Mouse (Mus musculus) liver, embryonic 16.5 days (tissue): Measurements from ENCODE around the gene Gm26938. TPM values are rescaled to one million over a fixed set of nuclear protein-coding genes. Genes with fewer than 3 reads are reported as not detected.

Experiments
- ATAC-seq: fragments of 200-750 bp; cut with Nextera tagmentation; 2 replicates; pipeline ENCODE4 v1.8.0; 2017; ENCODE audit warnings: low read depth, mild to moderate bottlenecking, moderate number of reproducible peaks, moderate library complexity
- H3K27ac ChIP-seq: fragments of 300-500 bp; sonication (generic); 2 replicates; pipeline ENCODE4 v1.5.1; 2014; ENCODE audit warnings: mild to moderate bottlenecking, low read length
- H3K27me3 ChIP-seq: fragments of 300-500 bp; sonication (generic); 2 replicates; pipeline ENCODE4 v1.6.1; 2014; ENCODE audit warnings: low read depth, low read length, mixed read lengths; ENCODE audit not compliant: control insufficient read depth, insufficient read depth
- H3K36me3 ChIP-seq: fragments of 300-500 bp; sonication (generic); 2 replicates; pipeline ENCODE4 v1.6.1; 2014; ENCODE audit warnings: mild to moderate bottlenecking; ENCODE audit not compliant: control insufficient read depth, insufficient read depth
- H3K4me1 ChIP-seq: fragments of 300-500 bp; sonication (generic); 2 replicates; pipeline ENCODE4 v1.6.1; 2014; ENCODE audit warnings: low read depth, low read length, mixed read lengths; ENCODE audit not compliant: control insufficient read depth
- H3K4me2 ChIP-seq: fragments of 300-500 bp; sonication (generic); 2 replicates; pipeline ENCODE4 v1.6.1; 2014; ENCODE audit warnings: low read depth, low read length, mixed read lengths
- H3K4me3 ChIP-seq: fragments of 300-500 bp; sonication (generic); 2 replicates; pipeline ENCODE4 v1.5.1; 2014; ENCODE audit warnings: low read depth, mild to moderate bottlenecking, low read length
- H3K9ac ChIP-seq: fragments of 300-500 bp; sonication (generic); 2 replicates; pipeline ENCODE4 v1.6.1; 2014; ENCODE audit warnings: low read depth, low read length
- H3K9me3 ChIP-seq: fragments of 300-500 bp; sonication (generic); replicated peaks from 2 replicates; pipeline ENCODE4 v1.6.1; 2016; ENCODE audit warnings: low read length; ENCODE audit not compliant: control insufficient read depth
- WGBS: fragments of 180-500 bp; shearing (Covaris S2); extraction: QIAGEN DNeasy Blood & Tissue Kit; methylation state at CpG from one replicate; pipeline ENCODE4 v1.1.7; 2014; ENCODE audit not compliant: insufficient replicate concordance; 5-methylcytosine and 5-hydroxymethylcytosine counted together
- polyA plus RNA-seq: library from polyadenylated mRNA; unstranded; fragments of >200 nt; fragmentation: Nextera tagmentation; extraction: Ambion mirVana; gene quantifications from 2 replicates; pipeline ENCODE4 v1.2.1, GENCODE M21; 2015

Gm26938 gene
- polyA plus RNA-seq, 1 experiment from 2014 or later: 0.14 TPM

DNA sequence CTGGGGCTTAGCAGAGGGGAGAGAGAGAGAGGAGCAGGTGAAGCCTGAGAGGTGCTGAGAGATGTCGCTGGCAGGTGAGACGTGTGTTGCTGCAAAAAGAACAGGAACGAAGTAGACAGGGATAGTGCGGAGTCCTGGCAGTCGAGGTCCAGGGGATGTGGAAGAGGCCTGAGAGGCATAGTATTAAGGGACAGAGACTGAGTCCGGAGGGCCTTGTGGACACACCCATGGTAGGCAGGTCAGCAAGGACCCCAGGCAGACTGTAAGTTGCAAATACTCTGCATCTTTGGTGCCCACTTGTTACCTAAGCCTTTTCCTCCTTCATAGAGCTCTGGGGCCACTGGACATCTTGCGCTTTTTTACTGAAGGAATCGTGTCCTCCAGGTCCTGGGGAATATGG is 25.0 kb downstream of the Gm26938 start:
- ATAC-seq: no peak
- Histone ChIP-seq H3K4me2 (no peak overlapping the region), H3K36me3 (peaks cover 48% of the 10 kb centered on the region), H3K27me3 (no peaks in the 10 kb centered on the region), H3K27ac (peak overlapping the region; percentile 42; the same call in 1 of the 2 replicates), H3K4me3 (no peak overlapping the region), H3K4me1 (peaks cover 61% of the 10 kb centered on the region), H3K9ac (no peak overlapping the region), H3K9me3 (no peaks in the 10 kb centered on the region)
- WGBS: 90% methylated on average over 8 of the region's 8 CpGs

DNA sequence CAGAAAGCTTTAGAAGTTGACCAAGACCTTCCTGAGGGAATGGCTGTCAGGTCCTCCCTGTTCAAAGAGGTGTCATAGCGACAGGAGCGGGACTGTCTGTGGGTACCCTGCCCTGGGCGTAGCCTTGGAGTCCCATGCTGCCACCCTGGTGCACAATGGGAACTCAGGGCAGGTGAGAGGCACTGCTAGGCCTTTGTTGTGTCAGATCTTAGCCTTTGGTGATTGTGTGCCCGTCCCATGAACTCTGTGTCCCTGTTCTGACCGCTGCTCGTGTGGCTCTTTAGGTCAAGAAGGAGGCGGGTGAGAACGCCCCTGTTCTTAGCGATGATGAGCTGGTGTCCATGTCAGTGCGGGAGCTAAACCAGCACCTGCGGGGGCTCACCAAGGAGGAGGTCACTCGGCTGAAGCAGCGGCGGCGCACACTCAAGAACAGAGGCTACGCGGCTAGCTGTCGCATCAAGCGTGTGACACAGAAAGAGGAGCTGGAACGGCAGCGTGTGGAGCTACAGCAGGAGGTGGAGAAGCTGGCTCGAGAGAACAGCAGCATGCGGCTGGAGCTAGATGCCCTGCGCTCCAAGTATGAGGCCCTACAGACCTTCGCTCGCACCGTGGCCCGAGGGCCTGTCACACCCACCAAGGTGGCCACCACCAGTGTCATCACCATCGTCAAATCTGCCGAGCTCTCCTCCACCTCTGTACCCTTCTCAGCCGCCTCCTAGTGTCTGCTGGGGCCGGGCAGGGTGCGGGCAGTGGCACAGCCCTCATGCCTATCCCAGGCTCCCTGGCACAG is 26.2 kb downstream of the Gm26938 start:
- ATAC-seq: no peak
- Histone ChIP-seq H3K9ac (no peak overlapping the region), H3K4me2 (no peak overlapping the region), H3K4me1 (peaks cover 61% of the 10 kb centered on the region), H3K9me3 (no peaks in the 10 kb centered on the region), H3K4me3 (no peak overlapping the region), H3K27me3 (no peaks in the 10 kb centered on the region), H3K36me3 (peaks cover 51% of the 10 kb centered on the region), H3K27ac (no peak overlapping the region)
- 92% methylated on average over 33 of the region's 33 CpGs for WGBS

DNA sequence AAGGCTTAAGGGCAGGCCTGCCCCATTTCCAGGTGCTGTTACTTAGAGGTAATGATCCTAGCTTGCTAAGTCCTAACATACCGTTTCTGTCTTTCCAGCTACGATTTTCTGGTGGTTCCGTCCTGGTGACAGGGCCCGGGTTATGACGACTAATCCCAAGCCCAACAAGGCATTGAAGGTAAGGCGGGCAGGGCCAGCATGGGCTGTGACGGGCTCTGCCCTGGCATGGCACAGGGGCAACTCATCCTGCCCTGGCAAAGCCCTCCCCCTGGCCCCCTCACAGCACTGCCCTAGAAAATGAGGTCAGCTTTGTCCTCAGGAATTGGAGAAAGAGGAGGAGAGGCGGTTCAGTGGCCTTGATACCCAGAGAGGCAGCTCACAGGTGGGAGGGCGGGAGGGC is 27.2 kb downstream of the Gm26938 start:
- Histone ChIP-seq H3K4me2 (no peak overlapping the region), H3K9me3 (no peaks in the 10 kb centered on the region), H3K4me3 (no peak overlapping the region), H3K36me3 (peaks cover 55% of the 10 kb centered on the region), H3K9ac (no peak overlapping the region), H3K4me1 (peaks cover 62% of the 10 kb centered on the region), H3K27me3 (no peaks in the 10 kb centered on the region), H3K27ac (no peak overlapping the region)
- ATAC-seq: no peak
- 92% methylated on average over 9 of the region's 9 CpGs for WGBS

DNA sequence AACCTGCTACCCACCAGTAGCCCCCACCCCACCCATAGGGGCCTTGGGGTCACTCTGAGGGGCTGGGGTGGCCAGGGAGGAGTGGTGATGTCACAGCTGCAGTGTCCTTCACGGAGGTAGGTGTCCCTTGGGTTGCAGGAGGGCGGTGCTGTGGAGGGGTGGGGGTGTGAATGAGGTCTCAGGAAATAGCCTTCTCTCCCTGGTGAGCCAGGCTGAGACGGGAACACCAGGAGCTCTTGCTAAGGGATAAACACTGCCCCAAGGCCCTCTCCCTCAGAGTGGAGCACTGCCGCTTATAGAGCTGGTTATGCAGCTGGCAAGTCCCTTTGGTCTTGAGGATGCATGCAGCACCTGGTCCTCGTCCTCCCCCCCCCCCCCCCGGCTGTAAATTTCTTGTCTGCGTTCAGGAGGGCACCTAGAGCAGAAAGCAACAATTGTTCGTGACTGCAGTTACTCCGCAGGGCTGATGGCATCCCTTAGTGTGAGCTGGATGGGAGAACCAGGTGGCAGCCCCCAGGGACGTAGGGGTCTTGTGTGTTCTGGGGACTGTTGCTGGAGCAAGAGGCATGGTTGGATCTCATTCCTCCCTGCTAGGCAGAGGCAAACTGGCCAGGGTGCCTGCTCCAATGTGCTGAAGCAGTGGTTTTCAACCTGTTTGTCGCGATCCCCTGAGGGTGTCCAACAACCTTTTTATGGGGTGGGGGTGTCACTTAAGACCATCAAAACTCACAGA is 27.9 kb downstream of the Gm26938 start:
- no peak overlapping the region for H3K4me3 ChIP-seq
- no peak overlapping the region for H3K27ac ChIP-seq
- peaks cover 62% of the 10 kb centered on the region for H3K4me1 ChIP-seq
- ATAC-seq: no peak
- H3K9me3 ChIP-seq: no peaks in the 10 kb centered on the region
- no peaks in the 10 kb centered on the region for H3K27me3 ChIP-seq
- H3K4me2 ChIP-seq: no peak overlapping the region
- H3K9ac ChIP-seq: no peak overlapping the region
- peaks cover 55% of the 10 kb centered on the region for H3K36me3 ChIP-seq
- 80% methylated on average over 12 of the region's 12 CpGs for WGBS

DNA sequence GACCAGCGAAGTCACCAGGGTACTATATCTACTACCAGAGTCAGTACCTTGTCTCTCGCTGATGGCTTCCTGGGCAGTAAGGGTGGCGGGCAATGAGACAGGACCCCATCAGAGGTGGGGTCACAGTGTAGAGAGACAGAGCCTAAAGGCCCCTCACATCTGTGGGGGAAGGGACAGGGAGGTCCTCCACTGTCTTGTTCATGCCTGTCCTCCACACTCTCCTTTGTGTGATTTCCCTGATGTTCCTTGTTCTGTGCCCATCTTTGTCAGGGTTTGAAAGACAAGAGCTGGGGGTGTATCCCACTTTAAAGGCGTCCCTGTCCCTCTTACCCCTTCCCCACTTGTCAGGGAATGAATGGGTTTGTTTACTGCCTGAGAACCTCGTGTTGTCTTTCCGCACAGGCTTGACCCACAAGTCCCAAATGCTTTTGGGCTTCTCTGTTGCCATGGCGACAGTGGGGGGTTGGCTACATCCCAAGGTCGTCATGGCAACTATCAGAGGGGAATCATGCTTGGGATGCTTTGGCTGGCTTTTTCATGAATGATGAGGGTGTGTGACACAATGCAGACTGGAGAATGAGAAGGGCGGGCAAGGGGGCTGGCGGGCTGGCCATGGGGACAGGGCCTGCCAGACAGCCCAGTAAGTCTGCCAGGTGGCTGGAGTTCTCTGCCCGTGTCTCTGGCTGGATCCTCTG is 28.6 kb downstream of the Gm26938 start:
- WGBS: 66% methylated on average over 11 of the region's 11 CpGs
- peaks cover 51% of the 10 kb centered on the region for H3K36me3 ChIP-seq

DNA sequence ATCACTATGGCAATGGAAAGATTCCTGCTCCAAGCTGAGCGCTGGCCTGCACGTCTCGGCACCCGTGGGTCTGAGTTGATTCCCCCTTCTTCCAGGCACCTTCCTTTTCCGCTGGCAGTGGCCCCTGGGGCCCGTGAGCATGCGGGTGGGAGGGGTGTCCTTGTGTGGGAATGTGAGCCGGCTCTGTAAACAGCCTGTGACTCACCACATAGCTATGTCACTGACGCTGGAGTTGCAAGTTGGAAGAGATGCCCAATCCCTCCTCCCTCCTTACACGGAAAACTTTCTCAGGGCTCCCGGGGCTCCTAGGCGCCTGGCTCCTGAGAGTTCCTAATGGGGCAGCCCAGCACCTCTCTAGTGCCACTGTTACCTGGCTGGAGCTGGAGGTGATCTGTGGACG is 29.3 kb downstream of the Gm26938 start:
- peaks cover 44% of the 10 kb centered on the region for H3K36me3 ChIP-seq
- peak overlapping the region; percentile 33; the same call in 1 of the 2 replicates for H3K27ac ChIP-seq
- H3K4me2 ChIP-seq: no peak overlapping the region
- 0 out of 2 replicates have a peak overlapping the region, but pooled peaks have one; percentile 6 for H3K4me3 ChIP-seq
- no peaks in the 10 kb centered on the region for H3K27me3 ChIP-seq
- WGBS: 57% methylated on average over 13 of the region's 13 CpGs
- peaks cover 58% of the 10 kb centered on the region for H3K4me1 ChIP-seq
- H3K9ac ChIP-seq: peak overlapping the region; percentile 37; the same call in 1 of the 2 replicates
- no peaks in the 10 kb centered on the region for H3K9me3 ChIP-seq
- no peak for ATAC-seq

More for the DNA sequence above, 28.6 kb downstream of the Gm26938 start:
- Histone ChIP-seq H3K27me3 (no peaks in the 10 kb centered on the region), H3K9ac (no peak overlapping the region), H3K4me2 (no peak overlapping the region), H3K4me1 (peaks cover 62% of the 10 kb centered on the region), H3K27ac (no peak overlapping the region), H3K4me3 (no peak overlapping the region), H3K9me3 (no peaks in the 10 kb centered on the region)
- no peak for ATAC-seq

DNA sequence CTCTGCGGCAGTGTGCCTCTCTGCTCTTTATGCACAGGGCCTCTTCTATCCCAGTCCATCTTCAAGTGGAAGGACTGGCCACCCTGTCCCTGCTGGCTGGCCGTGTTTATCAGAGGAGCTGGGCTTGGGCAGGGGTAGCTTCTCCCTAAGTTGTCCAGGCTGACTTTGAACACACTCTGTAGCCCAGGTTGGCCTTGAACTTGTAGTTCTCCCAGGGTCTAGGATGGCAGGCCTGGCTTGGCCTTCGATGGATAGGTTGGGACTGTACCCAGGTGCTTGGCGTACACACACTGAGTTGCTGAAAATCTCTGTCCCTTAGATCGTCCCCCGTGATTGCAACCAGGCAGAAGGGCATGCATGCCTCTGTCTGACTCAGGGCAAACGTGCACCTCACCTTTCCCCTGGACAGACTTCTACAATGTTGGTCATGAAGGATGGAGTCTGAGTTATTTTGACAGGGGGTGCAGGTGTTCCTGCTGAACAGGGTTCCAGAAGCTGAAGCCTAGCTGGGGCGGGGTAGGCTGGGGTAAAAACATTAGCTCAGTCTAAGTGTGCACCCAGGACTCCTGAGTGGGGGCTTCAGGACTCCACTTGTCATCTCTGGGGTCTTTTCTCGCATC is 30.1 kb downstream of the Gm26938 start:
- no peak overlapping the region for H3K4me2 ChIP-seq
- H3K36me3 ChIP-seq: peaks cover 36% of the 10 kb centered on the region
- no peak for ATAC-seq
- H3K27me3 ChIP-seq: no peaks in the 10 kb centered on the region
- peak overlapping the region; percentile 5; the same call in 1 of the 2 replicates for H3K27ac ChIP-seq
- WGBS: 77% methylated on average over 9 of the region's 9 CpGs
- H3K4me3 ChIP-seq: no peak overlapping the region
- peaks cover 56% of the 10 kb centered on the region for H3K4me1 ChIP-seq
- H3K9ac ChIP-seq: peak overlapping the region; percentile 99
- H3K9me3 ChIP-seq: no peaks in the 10 kb centered on the region

DNA sequence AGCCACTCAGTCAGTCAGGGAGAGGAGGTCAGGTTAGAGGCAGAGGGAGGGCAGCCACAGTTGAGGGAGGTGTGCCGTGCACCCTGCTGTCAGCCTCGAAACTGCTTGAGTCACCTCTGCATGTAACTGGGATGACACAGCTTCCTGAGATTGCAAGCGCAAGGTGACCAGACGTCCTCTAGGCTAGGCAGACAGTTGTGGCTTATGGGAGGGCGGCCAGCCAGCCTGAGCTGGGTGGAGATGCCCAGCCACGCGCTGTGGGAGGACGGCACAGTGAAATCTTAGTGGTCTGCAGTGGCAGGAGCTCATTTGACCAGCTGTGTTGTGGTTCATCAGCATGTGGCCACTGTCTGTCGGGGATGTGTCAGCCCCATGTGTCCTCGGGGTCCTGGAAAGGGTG is 31.3 kb downstream of the Gm26938 start:
- peak; percentile 52 for ATAC-seq
- Histone ChIP-seq H3K9ac (peak overlapping the region; percentile 99), H3K27ac (peak overlapping the region; percentile 98)

More for the DNA sequence above, 31.3 kb downstream of the Gm26938 start:
- Histone ChIP-seq H3K36me3 (peaks cover 25% of the 10 kb centered on the region), H3K4me1 (peaks cover 66% of the 10 kb centered on the region), H3K4me3 (peak overlapping the region; percentile 99), H3K4me2 (peak overlapping the region; percentile 77), H3K27me3 (no peaks in the 10 kb centered on the region), H3K9me3 (no peaks in the 10 kb centered on the region)
- WGBS: 33% methylated on average over 10 of the region's 10 CpGs
